Mouse (Mus musculus) embryo, embryonic 9.5 days (tissue): ENCODE data around the gene Cpsf2.

Source experiments
- DNase-seq: peaks from one replicate; pipeline ENCODE4 v3.0.0-alpha.2; 2017; ENCODE audit errors: extremely low spot score

Gene Cpsf2

DNA sequence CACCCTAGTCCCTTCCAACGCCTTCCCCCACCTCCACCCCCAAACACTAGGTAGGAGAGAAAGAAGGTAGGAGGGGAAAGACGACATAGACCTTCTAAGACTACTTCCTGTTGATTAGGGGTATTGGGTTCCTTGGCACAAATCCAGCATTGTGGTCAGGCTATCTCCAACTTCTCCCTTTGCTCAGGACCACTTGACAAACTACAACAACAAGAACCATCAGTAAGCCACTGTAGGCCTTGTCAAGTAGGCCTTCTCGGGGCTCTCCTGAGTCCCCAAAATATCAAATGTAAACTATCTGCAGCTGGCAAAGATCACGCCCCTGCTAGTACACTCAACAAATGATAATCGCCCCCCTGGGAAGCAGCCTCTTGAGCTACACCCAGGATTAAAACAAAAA is 4.5 kb downstream of the Cpsf2 start:
- DNase-seq, result no peak

DNA sequence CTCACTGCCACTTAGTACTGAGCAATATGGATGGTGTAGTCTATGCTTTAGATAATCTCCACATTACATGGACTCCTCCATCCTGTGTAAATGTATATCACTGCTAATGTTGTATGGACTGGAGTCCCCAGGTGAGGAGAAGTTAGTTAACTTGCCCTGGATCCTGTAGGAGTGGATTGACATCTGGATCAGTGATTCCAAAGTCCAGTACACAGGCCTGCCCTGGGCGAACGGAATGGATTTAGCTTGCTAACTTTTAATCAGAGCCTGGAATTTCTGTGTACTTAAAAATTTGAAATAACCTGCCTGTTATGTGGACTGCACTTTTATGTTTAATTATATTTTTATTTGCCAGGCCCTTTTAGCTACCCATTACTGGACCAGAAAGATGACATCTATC is 5.8 kb downstream of the Cpsf2 start:
- DNase-seq, result no peak

DNA sequence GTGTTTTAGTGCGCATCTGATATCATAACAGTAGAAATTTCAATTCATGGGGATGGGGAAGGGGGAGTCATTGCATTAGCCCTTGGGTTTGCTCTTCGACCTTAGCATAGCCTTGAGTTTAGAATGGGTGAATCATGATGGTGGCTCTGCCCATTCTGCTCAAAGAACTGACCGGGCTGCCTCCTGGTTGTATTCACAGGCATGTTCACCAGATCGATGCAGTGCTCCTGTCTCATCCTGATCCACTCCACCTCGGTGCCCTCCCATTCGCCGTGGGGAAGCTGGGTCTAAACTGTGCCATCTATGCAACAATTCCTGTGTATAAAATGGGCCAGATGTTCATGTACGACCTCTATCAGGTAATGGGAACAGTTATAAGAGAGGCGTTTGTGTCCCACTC is 7.2 kb downstream of the Cpsf2 start:
- DNase-seq, result no peak

DNA sequence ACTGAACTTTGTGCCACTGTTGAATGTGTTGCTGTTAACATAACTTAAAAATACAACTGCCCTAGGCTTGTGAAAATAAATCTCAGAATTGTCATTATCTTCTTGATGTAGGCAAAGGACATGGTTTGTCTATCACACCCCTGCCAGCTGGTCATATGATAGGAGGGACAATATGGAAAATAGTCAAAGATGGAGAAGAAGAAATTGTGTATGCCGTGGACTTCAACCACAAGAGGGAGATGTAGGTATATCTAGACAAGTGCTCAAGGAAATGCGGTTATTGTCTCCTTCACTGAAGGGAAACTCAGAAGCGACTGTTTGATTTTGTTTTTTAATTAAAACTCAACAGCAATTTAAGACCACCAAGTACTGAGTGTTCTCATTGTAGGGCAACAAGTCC is 9.3 kb downstream of the Cpsf2 start:
- no peak for DNase-seq

DNA sequence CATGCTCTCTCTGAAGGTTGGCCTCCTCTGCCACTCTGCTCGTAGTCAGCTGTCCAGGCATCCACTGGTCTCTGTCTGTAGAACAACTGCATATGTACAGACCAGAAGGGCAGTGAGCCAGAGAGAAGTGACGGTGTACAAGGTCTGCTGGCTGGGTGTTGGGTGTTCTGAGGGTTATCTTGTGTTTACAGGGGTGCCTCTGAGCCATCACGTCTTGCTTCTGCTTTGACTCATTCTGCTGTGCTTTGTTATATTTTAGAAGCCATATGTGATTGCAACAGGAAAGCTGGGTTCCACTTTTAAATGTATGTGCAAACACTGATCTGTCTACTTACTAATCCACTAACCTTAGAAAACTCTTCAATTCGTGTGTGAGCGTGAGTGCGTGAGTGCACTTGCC is 11.9 kb downstream of the Cpsf2 start:
- no peak for DNase-seq

DNA sequence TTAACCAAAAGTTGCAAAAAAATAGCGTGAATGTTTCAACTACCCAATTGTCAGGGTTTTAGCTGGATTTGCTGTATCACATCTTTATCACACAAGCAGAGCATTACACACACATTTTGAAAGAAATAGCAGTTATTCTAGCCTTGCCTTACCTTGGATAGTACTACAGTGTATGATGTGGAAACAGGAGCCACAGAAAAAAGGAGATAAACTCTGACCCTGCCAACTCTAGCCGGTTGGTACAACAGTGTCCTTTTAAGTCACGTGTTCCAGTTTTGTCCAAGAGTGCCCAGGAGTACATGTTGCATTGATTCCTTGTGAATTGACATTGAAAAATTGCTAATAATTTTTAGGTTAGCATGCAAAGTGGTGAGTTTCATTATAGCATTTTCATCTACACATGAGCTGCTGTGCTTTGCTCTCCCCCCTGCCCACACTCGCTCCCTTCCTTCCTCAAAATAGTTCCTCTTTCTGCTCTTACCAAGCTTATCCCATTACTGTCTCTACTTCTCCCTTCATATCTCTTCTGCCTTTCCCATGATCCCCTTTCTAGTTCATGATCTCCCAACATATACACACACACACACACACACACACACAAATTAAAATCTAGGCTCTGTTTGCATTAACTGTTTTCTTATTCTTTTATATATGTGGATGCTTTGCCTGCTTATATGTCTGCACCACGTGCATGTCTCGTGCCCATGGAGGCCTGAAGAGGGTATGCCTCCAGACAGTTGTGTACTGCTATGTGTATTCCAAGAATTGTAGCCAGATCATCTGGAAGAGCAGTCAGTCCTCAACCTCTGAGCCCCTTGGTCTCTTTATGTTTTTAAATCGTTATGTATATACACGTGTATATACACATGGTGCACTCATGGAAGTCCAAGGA is 19.0 kb downstream of the Cpsf2 start:
- DNase-seq, result no peak

DNA sequence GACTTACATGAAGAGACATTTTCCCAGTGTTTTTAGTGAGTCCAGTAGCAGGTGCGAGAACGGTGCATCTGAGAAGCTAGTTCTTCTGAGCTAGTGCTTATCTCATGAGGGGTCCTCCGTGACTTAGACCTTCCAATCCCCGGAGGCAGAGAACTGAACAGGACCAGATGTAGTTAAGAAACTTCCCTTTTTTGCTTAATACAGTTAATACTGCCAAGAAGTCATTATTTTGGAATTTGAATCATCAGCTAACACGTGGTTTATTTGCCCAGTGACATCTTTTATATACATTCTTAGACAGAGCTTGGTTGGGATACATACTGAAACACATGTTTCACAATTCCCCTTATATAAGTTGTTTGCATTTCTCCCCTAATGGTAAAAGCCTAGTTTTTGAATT is 23.1 kb downstream of the Cpsf2 start:
- DNase-seq, result no peak

DNA sequence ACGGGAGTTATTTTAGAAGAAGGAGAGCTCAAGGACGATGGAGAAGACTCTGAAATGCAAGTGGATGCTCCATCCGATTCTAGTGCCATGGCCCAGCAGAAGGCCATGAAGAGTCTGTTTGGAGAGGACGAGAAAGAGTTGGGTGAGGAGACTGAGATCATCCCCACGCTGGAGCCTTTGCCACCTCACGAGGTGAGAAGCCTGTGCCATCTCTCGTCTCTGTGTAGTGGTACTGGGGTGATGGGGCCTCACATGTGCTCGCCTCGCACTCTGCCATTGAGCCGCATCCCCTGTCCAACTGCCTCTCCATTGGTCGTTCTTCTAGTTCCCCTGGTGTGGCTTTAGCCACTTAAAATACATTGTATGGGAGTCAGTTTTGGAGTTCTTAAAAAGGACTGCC is 25.0 kb downstream of the Cpsf2 start:
- no peak for DNase-seq

DNA sequence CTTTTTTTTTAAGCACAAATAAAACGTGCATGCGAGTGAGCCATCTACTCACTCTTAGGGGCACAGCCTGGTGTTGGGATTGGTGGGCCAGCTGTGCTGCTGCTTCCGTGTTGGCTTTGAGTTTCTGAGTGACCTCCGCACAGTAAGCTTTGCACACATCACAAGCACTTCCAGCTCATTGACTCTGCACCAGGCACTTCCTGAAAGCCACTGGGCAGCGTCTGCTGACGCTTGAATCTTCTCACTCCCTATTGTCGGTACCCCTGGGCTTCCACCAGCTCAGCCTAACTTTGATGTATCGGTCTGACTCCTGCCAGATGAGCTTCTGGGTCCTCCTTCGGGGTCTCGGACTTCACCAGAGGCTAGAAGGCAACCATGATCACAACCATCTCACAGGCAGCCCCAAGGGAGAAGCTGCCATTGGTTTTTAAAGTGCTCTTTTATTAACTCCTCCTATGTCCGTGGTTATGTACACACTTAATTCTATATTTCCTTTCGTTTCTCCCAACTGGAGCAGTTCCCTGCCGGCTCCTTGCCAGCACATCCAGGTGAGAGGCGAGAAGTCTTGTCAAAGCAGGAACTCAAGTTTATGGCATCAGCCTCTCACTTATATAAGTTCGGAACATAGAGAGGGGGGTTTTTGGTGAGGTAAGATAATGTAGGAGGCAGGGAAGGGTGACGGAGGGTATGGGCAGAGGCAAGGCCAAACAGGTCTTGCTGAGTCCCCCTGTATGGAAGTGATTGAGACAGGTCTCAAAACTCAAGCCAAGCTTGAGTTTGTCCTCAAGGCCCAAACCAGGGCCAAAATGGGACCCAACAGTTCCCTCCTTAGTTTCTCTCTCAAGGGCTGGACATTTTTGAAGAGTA is 32.6 kb downstream of the Cpsf2 start:
- DNase-seq, result no peak

DNA sequence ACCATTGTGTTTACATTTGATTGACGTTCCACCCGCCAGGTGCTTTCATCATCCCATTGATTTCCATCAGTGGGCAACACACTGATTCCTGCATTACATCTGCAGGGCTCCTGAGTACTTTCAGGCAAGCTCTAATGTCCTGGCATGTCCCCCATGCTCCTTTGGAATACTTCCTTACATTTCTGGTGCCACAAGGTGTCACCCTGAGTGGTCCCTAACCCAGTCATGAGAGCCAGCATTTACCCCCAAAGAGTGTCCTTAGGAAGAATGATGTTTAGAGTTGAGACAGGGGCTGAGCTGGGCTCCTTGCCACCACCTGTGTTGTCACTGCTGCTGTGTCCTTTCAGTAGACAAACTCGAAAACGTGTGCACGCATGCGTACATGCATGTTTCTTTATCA is 33.8 kb downstream of the Cpsf2 start:
- no peak for DNase-seq

DNA sequence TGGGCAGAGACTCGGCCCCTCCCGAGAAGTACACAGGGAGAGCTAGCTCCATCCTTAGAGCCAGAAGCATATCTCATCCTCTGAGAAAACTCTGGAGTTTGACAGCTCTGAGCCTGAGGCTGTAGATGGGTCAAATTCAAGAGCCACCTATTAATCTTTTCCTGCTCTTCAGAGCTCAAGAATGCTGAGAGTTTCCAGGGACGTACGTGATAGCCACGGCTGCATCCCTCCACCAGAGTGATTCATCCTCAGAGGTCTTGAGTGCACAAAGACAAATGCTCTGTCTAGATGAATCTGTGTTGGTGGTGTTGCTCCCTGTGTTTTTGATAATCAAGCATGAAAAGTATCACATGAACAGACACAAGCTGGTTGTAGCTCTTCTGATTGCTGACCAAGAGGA is 38.6 kb downstream of the Cpsf2 start:
- no peak for DNase-seq

DNA sequence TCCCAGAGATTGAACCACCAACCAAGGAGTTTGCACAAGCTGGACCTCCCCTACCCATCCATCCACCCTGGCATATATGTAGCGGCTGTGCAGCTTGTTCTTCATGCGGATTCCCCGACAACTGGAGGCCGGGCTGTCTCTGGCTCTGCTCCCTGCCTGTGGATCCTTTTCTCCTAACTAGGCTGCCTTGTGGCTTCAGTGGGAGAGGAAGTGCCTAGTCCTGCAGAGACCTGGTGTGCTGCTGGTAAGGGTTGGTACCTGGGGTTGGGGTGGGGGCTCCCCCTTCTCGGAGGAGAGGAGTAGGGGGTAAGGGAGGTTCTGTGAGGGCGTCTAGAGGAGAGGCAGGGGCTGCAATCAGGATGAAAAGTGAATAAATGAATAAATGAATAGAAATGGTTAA is 39.3 kb downstream of the Cpsf2 start:
- no peak for DNase-seq

DNA sequence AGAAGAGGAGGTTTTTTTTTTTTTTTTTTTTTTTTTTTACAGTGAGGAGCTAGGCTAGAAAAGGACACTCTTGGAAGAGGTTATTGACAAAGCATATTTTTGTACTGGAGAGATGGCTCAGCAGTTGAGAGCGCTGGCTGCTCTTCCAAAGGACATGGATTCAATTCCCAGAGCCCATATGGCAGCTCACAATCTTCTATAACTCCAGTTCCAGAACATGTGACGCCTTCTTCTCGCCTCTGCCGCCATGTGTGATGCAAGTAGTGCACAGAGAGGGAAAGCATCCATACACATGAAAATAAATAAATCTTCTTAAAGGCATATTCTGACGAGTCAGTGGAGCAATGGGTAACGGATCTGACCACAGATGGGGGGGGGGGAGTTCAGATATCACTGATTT is 46.1 kb downstream of the Cpsf2 start:
- DNase-seq, result no peak

DNA sequence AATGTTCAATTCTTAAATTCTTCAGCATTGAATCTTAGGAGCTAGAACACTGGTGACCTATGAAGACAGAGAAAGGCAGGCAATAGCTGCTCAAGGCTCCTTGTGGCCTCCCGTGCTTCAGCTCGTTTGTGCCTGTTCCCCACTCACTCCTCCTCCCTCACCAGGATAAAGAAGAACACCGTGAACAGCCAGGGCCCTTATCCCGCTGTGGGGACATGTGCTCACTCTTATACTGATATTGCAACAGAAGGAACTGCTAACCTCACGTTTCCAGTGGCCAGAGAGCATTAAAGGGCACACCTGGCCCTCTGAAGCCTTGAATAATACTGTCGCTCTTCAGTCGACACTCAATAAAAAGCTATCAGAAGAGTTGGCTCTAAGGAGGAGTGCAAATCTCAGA is 53.4 kb downstream of the Cpsf2 start:
- DNase-seq, result no peak

DNA sequence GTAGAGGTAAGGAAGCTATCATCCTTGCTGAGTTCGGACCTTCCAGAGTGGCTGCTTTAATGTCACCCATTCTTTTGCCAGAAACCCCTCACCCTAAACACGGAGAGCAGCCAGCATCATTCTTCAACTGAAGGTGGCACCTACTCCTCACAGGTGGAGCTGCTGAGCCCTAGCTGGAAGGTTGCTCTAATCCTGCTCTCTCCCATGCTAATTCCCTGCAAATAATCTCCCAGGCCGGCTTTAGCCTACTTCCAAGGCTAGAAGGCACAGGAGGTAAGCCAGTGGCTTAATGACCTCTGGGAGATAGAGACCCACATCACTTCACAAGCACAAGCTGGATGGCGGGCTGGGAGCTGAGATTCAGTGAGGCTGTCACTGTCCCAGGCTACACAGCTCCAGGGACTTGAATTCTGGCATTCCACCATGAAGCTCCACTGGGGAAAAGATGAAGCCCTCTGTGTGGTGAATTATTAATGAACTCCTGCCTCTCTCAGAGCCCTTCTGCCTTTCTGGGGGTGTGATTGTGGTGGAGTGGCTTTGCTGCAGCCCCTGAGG is 54.2 kb downstream of the Cpsf2 start:
- DNase-seq, result no peak

DNA sequence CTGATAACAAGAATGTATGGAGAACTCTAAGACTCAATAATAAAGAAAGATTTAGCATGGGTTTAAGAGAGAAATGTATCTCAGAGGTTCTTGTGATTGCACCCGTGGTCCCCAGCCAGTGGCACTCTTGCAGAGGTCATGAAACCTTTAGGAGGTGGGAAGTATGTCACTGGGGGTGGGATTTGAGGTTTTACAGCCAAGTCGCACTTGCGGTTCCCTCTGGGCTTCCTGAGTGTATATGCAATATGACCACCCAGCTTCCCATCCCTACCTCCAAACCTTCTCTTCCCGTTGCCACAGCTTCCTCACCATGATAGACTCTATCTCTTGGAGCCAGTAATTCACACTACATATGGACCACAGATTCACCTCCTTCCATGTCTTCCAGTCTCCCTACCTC is 59.1 kb downstream of the Cpsf2 start:
- DNase-seq, result no peak

DNA sequence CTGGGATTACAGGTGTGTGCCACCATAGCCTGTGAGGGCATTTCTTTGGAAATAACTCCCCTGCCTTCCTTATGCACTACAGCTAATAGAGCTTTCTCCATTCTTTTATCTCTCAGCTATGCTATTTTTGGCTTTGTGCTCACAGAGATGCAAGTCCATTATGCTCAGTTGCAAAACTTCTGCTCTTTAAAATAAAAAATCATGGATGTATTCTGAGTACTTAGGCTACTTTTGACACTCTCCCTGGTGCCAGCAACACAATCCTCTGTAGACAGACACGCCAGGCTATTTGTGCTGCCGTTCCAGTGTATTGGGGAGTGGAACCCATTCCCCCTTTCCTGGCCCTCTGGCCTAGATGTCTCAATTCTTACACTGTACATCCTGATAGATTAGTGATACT is 64.1 kb downstream of the Cpsf2 start:
- no peak for DNase-seq

DNA sequence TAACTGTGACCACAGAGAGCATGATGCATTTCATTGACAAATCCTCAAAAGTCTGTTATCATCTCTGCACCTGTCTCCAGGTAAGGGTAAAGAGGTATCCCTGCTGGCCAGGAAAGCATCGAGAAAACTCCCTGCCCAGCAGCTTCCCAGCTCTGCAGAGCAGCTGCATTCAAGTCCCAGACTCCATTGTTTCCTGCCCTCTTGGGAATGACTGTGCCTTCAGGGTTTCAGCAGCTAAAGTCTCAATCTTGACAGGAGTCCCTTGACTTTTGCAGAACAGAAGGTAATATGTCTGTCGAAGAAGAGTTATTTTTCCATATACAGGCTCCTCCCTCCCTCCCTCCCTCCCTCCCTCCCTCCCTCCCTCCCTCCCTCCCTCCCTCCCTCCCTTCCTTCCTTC is 65.9 kb downstream of the Cpsf2 start:
- no peak for DNase-seq

DNA sequence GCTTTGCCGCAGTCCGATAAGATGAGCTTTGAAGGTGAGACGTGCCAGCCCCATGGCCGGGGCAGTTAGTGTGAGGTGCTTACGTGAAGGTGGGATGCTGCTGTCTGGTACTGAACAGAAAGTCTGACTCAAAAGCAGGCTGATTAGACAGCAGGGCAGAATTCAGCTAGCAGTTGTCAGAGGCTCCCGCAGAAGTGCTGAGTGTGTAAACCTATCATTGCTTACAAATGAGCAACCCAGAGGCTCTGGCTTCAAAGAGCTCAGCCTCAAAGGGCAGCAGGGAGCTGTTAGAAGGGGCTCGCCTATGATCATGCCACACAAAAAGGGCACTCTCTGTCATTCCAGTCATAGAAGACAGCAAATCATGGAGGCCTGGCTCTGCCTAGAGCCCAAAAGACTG is 66.5 kb downstream of the Cpsf2 start:
- DNase-seq, result no peak

DNA sequence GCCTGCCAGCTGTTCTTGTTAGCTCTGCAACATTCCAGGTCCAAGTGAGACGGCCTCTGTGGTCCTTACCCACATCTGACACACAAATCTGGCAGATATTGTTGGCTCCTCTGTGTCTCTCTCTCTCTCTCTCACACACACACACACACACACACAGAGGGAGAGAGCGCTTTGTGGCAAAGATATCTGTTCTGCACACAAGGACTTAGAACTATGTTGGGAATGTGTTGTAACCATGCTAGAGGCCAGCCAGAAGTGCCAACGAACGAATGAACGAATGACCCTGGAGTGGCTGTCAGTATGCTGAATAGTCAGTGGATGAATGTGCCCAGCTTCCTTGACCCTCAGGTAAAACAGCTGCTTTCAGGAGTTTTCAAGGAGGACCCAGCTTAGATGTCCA is 68.1 kb downstream of the Cpsf2 start:
- DNase-seq, result no peak

DNA sequence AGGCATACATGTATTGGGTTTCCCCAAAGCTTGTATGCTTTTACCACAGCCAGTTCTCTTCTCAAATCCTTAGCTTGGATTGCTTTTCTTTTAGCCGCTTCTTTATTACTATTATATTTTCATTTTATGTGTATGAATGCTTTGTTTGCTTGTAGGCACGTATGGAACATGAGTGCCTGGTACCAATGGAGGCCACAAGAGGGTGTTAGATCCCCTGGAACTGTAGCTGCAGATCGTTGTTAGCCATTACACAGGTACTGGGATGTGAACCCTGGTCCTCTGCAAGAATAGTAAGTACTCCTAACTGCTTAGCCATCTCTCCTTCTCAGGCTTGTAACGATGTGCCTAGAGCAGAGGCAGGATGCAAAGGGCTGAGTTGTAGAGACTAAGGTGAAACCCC is 78.4 kb downstream of the Cpsf2 start:
- no peak for DNase-seq

DNA sequence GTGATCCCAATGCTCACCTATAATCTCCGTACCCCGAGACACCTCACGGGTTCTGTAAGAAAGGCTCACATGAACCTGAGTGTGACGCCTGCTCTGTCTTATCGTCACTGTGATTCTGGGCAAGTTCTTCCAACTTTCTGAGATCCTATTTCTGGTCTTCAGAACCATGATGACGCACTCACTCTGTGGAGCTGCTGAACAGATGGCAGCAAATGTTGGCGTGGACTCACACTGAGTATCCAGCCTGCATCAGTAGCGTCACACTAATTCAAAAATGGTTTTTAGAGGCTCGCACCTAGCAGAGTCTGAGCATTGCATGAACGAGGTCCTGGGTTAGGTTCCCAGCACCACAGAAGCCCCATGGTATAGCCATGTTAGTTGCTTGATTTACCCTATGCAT is 80.0 kb downstream of the Cpsf2 start:
- DNase-seq, result no peak
